Mouse (Mus musculus) fat pad, adult 2 months (tissue): ENCODE measurements around the gene Asb10.
A peak's percentile ranks its signal among the peaks of the same experiment; 100 is the strongest.

Source experiments
- DNase-seq: peaks from one replicate; pipeline ENCODE4 v3.0.0-alpha.2; 2011; ENCODE audit warnings: low read depth, low spot score; ENCODE audit errors: extremely low read depth

Asb10 gene

DNA sequence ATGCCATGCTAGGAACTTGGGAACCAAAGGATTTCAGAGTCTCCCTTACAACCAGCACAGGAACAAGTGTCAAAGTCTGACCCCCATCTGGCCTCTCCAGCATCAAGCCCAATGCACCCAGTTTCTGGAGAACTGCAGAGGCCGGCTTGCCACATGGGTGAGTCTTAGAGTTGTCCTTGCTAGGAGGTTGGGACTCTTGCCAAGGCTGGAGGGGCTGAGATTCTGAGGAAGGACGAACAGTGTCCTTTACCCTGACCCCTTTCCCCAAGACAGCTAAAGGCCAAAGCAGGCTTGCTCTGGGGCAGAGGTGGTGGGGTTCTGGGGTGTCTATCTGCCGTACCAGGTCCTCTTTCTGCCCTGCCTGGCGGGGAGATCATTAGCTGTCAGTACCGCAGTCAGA is 4.3 kb downstream of the Asb10 start:
- no peak for DNase-seq

DNA sequence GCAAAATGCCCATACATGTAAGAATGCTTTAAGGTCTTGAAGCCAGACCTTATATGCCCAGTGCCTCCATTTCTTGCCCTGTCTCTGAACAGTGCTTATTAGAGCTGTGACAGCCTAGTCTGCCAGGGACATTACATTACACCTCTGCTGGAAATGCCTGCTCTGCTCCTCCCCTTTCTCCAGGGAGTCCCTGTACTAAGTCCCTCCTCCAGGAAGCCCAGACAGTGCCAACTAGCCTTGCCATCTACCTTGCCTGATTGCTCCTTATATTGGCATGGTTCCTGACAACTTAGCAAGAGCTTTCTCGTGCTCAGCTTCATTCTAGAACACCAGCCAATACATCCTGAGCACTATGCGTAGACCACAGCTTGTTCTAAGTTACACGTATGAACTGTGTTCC is 5.0 kb downstream of the Asb10 start:
- DNase-seq, result peak; percentile 72

DNA sequence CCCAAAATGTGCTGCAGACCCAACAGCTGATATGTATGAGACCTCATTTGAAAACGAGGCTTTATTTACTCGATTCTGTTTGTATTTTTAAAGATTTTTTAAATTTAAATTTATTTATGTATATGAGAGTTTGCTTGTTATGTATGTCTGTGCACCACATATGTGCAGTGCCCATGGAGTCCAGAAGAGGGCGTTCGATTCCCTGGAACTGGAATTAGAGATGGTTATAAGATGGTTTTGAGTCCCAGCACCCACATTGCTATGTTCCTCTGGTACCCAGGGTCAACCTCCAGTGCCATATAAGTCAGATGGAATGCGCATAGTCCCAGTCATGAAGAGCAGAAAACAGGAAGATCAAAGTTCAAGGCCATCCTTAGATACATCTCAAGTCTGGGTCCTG is 6.5 kb downstream of the Asb10 start:
- DNase-seq, result no peak

DNA sequence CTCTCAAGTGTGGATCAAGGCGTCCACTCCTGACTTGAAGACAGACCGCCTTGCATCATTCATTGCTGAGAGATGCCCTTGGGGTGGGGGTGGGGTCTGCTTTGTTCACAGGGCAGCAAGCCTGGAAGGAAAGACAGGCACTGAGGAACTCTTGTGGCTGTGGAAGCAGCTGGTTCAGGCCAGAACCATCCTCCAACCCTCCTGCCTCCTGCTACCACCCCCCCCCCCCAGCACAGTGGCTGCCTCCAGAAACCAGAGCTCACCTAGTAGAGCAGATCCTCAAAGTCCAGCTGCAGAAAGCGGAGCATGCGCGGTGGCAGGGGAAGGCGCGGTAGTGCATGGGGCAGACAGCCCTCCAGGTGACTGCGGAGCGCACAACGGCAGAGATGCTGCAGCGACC is 7.4 kb downstream of the Asb10 start:
- DNase-seq, result no peak

DNA sequence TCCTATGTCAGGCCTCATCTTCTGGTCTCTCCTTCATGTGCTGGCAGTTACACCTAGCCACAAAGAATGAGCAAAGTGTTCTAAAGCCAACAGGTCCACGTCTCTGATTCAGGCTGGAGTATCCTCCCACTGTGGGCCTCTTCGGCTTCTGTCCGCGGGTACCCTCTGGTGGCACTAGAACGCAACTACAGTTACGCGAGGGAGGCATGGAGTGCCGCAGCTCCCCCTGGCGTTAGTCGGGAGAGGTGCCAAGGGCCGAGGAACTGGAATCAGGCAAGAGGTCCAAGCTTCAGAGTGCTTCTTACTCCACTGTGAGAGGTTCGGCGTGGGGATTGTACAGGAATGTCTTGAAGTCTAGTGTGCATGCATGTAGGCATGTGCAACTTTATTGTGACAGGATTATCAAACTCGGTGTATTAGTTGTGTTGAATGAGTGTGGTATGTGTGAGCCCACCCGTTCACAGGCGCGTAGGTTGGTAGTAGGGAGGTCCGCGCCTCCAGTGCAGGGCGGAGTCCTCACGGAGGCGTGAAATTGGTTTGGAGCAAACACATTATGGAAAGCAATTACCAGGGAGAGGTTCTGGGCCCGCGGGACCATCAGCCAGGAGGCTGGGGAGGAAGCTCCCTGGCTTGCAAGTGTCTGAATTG is 10.6 kb downstream of the Asb10 start:
- DNase-seq, result no peak

DNA sequence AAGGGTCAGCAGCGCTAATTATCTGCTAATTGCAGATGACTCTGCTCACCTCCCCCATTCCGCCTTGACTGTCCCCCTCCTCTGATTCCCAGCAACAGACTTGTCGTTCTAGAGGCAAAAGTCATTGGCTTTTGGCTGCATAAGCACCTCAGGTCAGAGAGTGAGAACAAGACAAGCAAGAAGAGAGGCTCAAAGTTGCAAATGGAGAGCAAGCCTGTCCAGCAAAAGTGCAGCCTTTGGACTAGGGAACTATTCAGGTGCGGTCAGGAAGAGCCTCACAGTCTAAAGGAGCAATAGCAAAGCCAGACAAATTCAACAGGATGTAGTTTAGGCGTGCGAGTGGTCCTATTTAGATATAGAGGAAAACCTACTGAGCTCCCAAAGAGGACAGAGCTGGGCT is 13.0 kb downstream of the Asb10 start:
- no peak for DNase-seq

DNA sequence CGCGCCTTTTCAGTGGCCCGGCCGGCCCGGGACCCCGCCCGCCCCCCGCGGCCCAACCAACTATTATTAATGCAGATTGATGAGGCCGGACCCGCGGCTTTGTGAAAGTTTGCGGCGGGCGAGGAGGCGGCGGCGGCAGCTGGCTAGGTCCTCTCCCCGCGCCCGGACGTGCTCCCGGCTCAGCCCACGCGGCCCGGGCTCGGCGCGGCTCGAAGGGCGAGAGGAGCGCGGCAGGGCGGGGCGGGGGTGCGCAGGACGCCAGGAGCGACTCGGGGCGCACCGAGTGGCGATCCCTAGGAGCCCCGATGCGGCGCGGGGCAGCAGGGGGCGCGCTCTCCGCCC is 13.9 kb downstream of the Asb10 start, which contains the start of gene Gbx1:
TSS of gene Gbx1 (minus strand) at position 314 of the 342 bp plus-strand sequence.
- DNase-seq, result no peak

DNA sequence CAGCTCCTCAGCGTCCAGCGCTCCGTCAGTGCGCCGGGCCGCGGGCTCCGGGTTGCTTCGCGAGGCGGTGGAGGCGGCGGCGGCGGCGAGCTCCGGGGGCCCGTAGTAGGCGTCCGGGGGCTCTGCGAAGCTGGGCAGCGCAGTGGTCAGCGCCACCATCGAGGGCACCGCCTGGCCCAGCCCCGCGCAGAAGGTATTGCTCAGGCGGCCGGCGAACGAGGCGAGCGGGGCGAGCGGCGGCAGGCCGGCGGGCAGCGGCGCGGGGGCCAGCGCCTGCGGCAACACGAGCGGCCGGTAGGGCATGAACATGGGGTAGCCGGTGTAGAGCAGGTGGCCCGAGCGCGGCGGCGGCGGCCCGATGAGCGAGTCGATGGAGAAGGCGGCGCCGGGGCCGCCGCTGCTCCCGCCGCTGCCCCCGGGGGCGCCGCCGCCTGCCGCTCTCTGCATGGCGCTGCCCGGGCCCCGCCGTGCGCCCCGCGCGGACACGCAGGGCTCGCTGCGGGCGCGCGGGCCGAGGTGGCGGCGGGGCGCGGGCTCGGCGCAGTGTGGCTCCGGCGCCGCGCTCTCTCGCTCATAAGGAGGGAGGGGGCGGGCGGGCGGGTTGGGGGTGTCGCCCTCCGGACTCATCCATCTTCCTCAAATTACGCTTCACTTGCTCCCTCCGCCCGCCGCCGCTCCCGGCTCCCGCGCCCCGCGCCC is 14.4 kb downstream of the Asb10 start:
- no peak for DNase-seq

DNA sequence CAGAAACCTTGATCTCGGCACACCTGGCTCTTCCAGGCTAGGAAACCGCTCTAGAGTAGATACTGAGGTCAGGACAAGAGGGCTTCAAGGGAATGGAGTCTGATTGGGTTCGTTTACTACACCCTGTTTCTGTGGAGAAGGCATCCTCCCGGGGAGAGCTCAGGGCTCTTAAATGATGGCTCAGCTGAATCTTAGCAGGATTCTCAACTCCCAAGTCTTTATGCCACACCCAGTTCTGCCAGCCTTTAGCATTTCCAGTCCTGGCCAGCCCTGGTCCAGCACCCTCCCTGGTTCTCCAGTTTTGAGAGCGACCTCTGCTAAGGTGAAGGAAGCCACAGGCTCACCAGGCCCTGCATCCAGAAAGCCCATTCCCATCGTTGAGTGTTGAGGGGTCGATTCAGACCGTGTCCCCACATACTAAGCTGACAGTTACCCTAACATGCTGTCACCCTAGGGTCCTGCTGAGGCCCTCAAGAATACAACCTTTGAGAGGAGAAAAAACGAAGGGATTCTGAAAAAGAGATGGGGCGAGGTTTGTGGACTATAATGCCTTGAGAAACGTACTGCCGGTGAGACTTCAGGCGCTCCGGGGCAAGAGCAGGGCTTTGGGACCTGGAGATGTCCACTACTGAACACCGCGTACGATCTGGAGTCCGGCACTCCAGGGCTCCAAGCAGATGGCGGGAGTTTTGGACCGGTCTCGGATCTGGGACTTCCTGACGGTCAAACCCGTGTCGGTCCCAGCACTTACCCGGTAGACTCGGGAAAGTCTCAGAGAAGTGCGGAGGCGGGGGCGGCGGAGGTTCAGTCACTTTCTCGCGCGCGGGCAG is 15.2 kb downstream of the Asb10 start:
- no peak for DNase-seq

DNA sequence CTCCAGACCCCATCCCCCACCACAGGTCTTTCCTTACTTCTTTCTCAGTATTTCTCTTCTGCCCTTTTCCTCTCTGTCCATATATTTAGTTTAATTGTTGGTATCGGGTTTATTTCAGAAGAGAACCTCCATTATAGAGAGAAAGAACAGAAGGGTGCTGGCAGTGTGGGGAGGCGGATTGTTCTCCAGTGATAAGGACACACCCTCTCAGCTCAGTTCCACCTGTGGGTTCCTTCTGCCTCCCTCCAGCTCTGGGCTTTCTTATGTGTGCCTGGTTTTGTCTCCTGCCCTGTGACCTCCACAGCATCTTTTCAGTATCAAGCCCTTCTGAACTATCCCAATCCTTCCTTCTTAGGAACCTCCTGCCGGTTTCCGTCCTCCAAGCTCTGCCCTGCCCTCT is 16.3 kb downstream of the Asb10 start:
- no peak for DNase-seq

DNA sequence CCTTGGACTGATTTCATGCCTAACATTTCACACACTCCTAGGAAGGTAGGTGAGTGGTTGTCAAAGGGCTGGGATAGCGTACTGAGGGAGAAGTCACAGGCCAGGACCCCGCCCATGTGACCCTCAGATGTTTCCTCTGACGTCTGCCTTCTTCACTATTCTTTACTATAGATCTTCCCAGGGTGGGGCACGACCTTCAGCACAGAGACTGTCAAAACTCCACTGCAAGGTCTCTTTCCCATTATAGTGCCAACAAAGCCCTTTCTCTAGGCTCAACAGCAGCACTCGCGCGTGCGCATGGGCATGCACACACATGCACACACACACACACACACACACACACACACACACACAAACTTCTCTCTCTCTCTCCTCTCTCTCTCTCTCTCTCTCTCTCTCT is 17.0 kb downstream of the Asb10 start:
- DNase-seq, result no peak

DNA sequence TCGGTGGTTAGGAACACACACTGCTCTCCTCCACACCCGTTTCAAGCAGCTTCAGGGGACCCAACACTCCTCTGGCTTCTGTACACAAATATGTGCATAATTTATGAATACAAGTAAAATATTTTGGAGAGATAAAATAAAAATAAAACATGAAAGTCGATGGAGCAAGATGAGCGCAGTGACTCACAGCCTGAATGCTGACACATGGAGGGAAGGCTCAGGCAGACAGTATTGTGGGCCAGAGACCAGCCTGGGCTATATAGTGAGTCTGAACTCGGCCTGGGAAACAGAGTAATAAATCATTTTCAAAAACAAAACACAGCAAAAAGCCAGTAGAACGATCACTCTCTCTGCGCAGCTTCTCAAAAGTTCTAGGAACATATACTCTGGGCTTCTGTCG is 19.4 kb downstream of the Asb10 start:
- DNase-seq, result no peak

DNA sequence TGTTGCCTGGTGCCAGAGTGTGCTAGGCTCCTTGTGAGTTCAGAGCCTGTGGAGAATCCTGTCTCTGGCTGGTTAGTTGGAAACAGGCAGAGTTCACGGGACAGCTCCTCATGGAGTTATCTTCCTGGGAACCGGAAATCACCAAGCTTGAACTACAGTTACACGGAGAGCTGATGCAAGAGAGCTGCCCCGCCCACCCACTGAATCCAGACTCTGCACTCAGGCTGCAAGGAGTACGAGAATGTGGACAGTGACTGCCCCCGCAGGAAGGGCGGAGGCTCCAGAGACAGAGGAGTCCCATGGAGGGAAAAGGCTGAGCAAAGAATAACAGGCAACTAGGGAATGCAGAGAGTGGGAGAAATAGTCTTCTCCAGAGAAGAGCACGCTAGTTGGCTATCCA is 28.5 kb downstream of the Asb10 start:
- DNase-seq, result no peak

DNA sequence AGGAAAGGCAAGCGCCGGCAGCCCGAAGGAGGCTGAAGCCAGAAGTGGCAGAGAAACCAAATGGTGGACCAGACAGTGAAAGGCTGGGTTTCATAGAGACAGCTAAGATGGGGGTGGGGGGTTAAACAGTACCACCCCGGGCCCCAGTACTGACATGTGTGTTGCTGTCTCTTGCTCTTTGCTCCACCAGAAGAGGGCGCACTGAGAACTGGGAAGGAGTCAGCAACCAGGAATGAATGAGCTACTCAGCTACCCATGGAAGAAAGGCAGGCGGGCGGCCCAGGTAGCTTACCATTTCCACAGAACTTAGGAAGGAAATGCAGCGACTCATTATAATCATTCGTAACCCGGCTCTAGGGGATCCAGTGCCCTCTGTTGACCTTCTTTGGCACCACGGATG is 30.1 kb downstream of the Asb10 start:
- DNase-seq, result no peak

DNA sequence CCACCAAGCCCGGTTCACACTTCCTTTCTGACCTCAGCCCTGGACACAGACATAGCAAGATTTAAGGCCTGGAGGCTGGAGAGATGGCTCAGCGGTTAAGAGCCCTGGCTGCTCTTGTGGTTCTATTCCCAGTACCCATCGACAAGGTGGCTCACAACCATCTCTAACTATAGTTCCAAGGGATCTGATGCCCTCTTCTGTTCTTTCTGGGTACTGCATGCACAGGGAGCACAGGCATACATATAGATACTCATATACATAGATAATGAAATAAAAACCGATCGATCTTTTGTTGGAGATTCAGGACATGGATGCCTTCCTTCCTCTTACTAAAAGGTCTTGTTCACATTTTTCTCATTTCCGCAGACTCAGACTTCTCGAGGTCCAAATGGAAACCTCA is 32.4 kb downstream of the Asb10 start:
- no peak for DNase-seq

DNA sequence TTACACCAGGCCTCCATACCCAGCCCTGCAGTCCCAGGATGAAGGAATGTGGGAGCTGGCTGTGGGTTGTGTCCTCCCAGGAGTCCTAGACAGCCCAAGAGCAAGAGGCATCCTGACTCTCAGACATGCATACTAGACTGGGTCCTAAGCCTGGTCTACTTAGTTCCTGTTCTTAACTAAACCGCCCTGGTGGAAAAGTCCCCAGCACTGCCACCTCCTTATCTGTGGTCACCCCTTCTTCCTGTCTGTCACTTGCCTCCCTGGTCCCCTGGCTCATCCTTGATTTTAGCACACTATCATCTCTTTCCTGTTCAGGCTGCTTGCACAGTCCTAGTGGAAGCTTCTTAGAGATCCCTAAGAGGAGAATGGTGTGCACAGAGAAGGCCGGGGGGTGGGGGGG is 35.3 kb downstream of the Asb10 start:
- no peak for DNase-seq

DNA sequence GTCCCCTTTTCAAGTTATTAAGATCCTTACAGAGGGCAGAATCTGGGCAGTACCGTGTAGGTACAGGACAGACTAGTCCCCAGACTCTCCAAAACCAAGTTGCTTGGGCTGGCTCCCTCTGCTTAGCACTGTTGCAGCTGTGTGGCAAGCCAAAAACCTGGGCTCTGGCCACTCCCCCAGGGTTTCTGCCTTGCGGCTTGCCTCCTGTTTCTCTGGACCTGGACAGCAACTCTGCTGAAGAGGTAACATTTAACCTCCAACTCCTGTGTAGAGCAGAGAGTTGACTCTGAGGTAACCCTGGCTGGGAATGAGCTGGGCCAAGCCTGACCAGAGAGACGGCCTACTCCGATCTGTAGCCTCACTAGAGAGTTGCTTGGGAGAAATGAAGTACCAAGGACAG is 38.0 kb downstream of the Asb10 start:
- no peak for DNase-seq

DNA sequence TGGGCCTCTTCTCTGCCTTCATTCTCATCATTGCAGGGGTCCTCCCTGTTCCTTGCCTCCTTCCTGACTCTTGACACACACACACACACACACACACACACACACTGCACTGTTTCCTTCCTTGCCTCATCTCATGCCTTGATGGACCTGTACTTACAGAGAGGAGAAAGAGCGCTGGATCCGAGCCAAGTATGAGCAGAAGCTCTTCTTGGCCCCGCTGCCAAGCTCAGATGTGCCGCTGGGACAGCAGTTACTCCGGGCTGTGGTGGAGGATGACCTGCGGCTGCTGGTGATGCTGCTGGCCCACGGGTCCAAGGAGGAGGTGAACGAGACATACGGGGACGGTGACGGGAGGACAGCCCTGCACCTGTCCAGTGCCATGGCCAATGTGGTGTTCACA is 39.9 kb downstream of the Asb10 start:
- DNase-seq, result no peak

DNA sequence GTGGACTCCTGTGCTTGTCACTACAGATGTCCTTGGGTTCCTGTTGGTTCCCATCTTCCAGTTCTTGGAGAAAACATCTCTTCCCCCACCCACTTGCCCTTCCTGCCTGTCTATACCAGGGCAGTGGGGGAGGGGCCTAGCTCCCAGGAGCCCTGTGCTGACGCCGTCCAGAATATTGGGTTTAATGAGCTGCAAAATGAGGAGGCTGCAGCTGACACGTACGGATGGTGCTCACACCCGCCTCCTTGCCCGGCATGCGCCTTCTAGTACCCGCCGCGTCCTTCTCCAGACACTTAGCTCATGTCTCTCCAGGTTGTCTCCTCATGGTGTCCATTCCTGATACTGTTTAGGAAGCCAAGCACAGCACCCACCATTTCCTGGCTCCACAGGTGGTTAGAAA is 41.7 kb downstream of the Asb10 start:
- DNase-seq, result no peak

DNA sequence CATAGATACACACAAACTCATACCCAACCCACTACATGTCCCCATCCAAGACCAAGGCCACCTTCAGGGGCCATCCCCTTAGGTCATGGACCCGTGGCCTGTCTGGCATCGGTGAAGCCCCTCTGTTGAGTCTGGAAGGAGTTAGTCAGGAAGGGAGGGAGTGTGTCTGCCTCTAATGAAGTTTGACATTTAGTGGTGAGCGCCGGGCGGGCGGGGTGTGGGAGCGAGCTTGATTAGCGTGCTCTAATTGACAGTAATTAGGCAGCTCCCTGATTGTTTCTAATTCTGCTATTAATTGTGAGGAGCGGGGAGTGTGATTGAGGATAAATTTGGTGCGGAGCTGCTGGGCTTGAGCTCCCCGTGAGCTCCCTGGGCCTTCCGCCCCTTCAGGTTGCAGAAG is 43.3 kb downstream of the Asb10 start:
- DNase-seq, result no peak

DNA sequence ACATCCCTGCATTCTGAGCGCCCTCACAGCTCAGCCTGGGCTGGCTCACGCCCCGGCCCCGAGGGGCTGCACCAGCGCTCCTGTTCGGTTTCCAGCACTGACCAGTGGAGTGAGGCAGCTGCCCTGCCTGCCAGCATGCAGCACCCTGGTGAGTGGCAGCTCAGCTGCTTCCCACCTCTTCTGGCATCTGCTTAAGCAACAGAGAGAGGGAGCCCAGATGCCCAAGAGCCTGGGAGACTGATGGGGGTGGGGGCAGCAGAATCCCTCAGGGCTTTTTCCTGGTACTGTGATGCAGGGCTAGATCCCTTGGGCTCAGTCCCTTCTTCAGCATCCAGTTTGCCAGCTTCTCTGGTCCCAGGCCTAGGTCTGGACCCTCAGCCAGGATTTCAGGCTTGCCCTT is 44.0 kb downstream of the Asb10 start:
- DNase-seq, result no peak

DNA sequence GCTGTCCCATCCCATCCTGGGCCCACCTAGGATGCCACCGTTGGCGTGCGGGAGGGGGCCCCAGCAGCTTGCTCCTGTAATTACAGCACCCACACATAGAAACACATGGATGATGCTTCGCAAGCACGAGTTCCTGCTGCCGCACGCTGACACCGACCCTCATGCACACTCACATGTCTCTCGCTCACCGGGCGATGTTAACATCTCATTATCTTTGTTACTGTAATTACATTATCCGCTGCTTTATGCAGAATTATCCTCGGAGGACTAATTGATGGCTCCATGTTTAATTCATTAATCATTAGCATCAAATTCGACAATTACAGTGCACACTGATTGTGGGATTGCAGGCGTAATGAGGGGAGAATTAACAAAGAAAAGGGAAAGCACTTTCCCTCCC is 45.8 kb downstream of the Asb10 start:
- no peak for DNase-seq
